Mouse (Mus musculus): ENCODE data around the gene Sgip1. TPM values are rescaled to one million over a fixed set of nuclear protein-coding genes. Genes with fewer than 3 reads are reported as not detected.

Gene Sgip1
- polyA plus RNA-seq, 1 experiment: 0.10 TPM

DNA sequence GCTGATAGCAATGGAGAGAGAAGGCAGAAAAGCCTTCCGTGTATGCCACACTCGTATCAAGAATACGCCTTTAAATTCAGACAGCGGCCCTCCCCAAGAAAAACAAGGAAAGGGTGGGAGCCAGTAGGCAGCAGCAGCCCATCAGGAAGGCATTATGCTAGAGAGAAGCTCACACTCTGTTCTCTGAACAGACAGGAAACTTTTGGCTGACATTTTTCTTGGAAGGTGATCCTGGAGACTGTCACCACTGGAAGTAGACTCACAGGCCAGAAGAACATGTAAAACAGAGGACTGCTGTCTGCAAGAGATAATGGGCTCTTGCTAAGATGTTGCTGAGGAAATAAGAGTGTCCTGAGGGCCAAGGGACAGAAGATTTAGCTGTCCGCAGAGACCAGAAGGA is 158.6 kb downstream of the Sgip1 start:
- Histone ChIP-seq H3K79me2 (ENCODE audit: control insufficient read depth, insufficient read depth) (no peaks in the 10 kb centered on the region), H3K4me3 (no peak overlapping the region), H3K36me3 (ENCODE audit: control insufficient read depth, insufficient read depth) (no peaks in the 10 kb centered on the region), H3ac (ENCODE audit: control insufficient read depth, insufficient read length) (no peak overlapping the region), H3K27me3 (ENCODE audit: control insufficient read depth, insufficient read depth, insufficient read length) (no peaks in the 10 kb centered on the region), H3K4me2 (ENCODE audit: low read depth) (no peak overlapping the region)
- no peak for TF ChIP-seq E2F4 (IDR thresholded peaks at IDR 0.05; ENCODE audit: insufficient read depth)
- no peak for TF ChIP-seq USF1 (IDR thresholded peaks at IDR 0.05; ENCODE audit: low read depth)
- TF ChIP-seq TCF12 (IDR thresholded peaks at IDR 0.05; ENCODE audit: insufficient read depth, poor library complexity, severe bottlenecking): no peak
- TF ChIP-seq SRF (IDR thresholded peaks at IDR 0.05; ENCODE audit: control insufficient read depth, insufficient read length, low read depth): no peak
- no peak for TF ChIP-seq POLR2AphosphoS2 (IDR thresholded peaks at IDR 0.05; ENCODE audit: insufficient read length, low read depth)
- no peak for TF ChIP-seq CEBPB (IDR thresholded peaks at IDR 0.05; ENCODE audit: insufficient read depth, poor library complexity, severe bottlenecking)
- TF ChIP-seq MYOD1 (IDR thresholded peaks at IDR 0.05; ENCODE audit: control insufficient read depth in 1 of 3, insufficient read length in 2 of 3, low read depth in 2 of 3): no peak
- no peak for TF ChIP-seq REST (IDR thresholded peaks at IDR 0.05; ENCODE audit: insufficient read depth, insufficient read length)
- TF ChIP-seq TCF3 (IDR thresholded peaks at IDR 0.05; ENCODE audit: insufficient read length, low read depth): no peak
- no peak for TF ChIP-seq MYOG (IDR thresholded peaks at IDR 0.05; ENCODE audit: control insufficient read depth in 1 of 3, insufficient read depth in 1 of 3, insufficient read length in 2 of 3, low read depth in 2 of 3)
- TF ChIP-seq POLR2A (IDR thresholded peaks at IDR 0.05; ENCODE audit: insufficient read length, low read depth): no peak
- TF ChIP-seq MAX (IDR thresholded peaks at IDR 0.05; ENCODE audit: low read depth): no peak

DNA sequence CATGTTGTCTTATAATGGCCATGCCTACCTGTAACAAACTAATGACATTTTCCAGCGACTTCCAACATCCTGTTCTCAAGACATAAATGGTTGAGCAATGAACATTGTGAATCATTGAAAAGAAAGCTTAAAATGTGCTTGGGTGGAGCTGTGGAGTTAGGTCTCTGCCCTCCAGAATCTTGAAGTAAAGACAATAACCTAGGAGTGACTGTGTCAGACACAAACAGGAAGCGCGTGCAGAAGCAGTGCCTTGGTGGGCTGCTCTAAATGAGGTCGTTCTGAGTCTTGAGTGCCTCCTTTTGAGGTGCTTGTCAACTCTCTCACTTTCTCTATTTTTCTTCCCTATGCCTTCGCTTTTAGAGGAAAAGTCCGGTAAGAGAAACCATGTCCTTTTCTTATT is 159.1 kb downstream of the Sgip1 start:
- TF ChIP-seq MAX (IDR thresholded peaks at IDR 0.05; ENCODE audit: low read depth): no peak
- no peak for TF ChIP-seq POLR2A (IDR thresholded peaks at IDR 0.05; ENCODE audit: insufficient read length, low read depth)
- no peak for TF ChIP-seq MYOD1 (IDR thresholded peaks at IDR 0.05; ENCODE audit: control insufficient read depth in 1 of 3, insufficient read length in 2 of 3, low read depth in 2 of 3)
- TF ChIP-seq TCF3 (IDR thresholded peaks at IDR 0.05; ENCODE audit: insufficient read length, low read depth): no peak
- Histone ChIP-seq H3K27me3 (ENCODE audit: control insufficient read depth, insufficient read depth, insufficient read length) (no peaks in the 10 kb centered on the region), H3ac (ENCODE audit: control insufficient read depth, insufficient read length) (no peak overlapping the region), H3K4me3 (no peak overlapping the region), H3K4me2 (ENCODE audit: low read depth) (no peak overlapping the region), H3K36me3 (ENCODE audit: control insufficient read depth, insufficient read depth) (no peaks in the 10 kb centered on the region), H3K79me2 (ENCODE audit: control insufficient read depth, insufficient read depth) (no peaks in the 10 kb centered on the region)

DNA sequence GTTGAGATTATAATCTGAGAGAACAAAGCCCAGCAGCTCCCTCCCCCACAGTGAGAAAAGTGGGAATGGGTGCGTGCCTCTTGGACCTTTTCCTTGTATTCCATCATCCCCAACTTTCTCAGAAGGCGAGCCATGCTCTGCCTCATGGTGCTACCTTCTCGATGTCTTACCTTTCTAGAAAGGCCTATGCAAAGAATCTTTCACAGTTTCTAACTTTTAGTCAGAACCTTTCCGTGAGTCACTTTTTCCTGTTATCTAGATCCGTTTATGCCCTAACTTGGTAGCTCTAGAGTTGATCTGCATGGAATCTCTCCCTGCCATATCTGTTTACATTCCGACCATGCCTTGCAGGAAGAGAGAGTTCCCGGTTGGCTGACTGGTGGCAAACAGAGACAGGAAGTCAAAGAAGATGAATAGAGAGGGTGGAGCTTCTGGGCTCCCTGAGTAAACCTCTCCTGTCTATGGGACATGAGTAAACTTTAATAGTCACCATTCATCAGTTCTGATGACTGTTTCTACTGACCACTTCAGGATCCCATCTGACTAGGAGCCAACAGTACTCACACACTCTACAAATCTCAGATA is 166.8 kb downstream of the Sgip1 start:
- Histone ChIP-seq H3K36me3 (ENCODE audit: control insufficient read depth, insufficient read depth) (no peaks in the 10 kb centered on the region), H3K4me2 (ENCODE audit: low read depth) (no peak overlapping the region), H3K79me2 (ENCODE audit: control insufficient read depth, insufficient read depth) (no peaks in the 10 kb centered on the region), H3K27me3 (ENCODE audit: control insufficient read depth, insufficient read depth, insufficient read length) (no peaks in the 10 kb centered on the region), H3K4me3 (no peak overlapping the region), H3ac (ENCODE audit: control insufficient read depth, insufficient read length) (no peak overlapping the region)
- TF ChIP-seq REST (IDR thresholded peaks at IDR 0.05; ENCODE audit: insufficient read depth, insufficient read length) (no peak), USF1 (IDR thresholded peaks at IDR 0.05; ENCODE audit: low read depth) (no peak), TCF3 (IDR thresholded peaks at IDR 0.05; ENCODE audit: insufficient read length, low read depth) (no peak), SRF (IDR thresholded peaks at IDR 0.05; ENCODE audit: control insufficient read depth, insufficient read length, low read depth) (no peak), TCF12 (IDR thresholded peaks at IDR 0.05; ENCODE audit: insufficient read depth, poor library complexity, severe bottlenecking) (no peak), POLR2A (IDR thresholded peaks at IDR 0.05; ENCODE audit: insufficient read length, low read depth) (no peak), MYOD1 (IDR thresholded peaks at IDR 0.05; ENCODE audit: control insufficient read depth in 1 of 3, insufficient read length in 2 of 3, low read depth in 2 of 3) (no peak), MAX (IDR thresholded peaks at IDR 0.05; ENCODE audit: low read depth) (no peak), MYOG (IDR thresholded peaks at IDR 0.05; ENCODE audit: control insufficient read depth in 1 of 3, insufficient read depth in 1 of 3, insufficient read length in 2 of 3, low read depth in 2 of 3) (no peak), POLR2AphosphoS2 (IDR thresholded peaks at IDR 0.05; ENCODE audit: insufficient read length, low read depth) (no peak), CEBPB (IDR thresholded peaks at IDR 0.05; ENCODE audit: insufficient read depth, poor library complexity, severe bottlenecking) (no peak), E2F4 (IDR thresholded peaks at IDR 0.05; ENCODE audit: insufficient read depth) (no peak)

DNA sequence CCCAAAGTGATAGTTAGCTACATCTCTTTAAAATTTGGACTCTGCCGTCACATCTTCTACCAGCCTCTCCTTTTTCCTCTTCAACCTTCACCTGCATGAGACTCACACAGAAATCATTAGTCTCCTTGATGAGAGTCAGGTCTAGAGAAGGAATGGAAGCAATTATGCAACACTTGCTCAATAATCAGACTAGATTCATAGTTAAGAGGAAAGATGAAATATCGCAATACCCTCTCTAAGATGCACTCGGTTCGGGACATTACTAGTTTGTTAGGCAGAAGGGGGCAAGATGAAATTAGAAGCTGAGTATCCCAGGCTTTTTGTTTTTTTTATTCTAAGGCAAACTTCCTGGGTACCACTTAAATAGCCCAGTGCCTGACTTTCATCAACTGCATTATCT is 169.1 kb downstream of the Sgip1 start:
- Histone ChIP-seq H3ac (ENCODE audit: control insufficient read depth, insufficient read length) (no peak overlapping the region), H3K27me3 (ENCODE audit: control insufficient read depth, insufficient read depth, insufficient read length) (no peaks in the 10 kb centered on the region), H3K79me2 (ENCODE audit: control insufficient read depth, insufficient read depth) (no peaks in the 10 kb centered on the region), H3K4me2 (ENCODE audit: low read depth) (no peak overlapping the region), H3K36me3 (ENCODE audit: control insufficient read depth, insufficient read depth) (no peaks in the 10 kb centered on the region), H3K4me3 (no peak overlapping the region)
- TF ChIP-seq SRF (IDR thresholded peaks at IDR 0.05; ENCODE audit: control insufficient read depth, insufficient read length, low read depth) (no peak), CEBPB (IDR thresholded peaks at IDR 0.05; ENCODE audit: insufficient read depth, poor library complexity, severe bottlenecking) (no peak), MYOD1 (IDR thresholded peaks at IDR 0.05; ENCODE audit: control insufficient read depth in 1 of 3, insufficient read length in 2 of 3, low read depth in 2 of 3) (no peak), POLR2AphosphoS2 (IDR thresholded peaks at IDR 0.05; ENCODE audit: insufficient read length, low read depth) (no peak), MYOG (IDR thresholded peaks at IDR 0.05; ENCODE audit: control insufficient read depth in 1 of 3, insufficient read depth in 1 of 3, insufficient read length in 2 of 3, low read depth in 2 of 3) (no peak), TCF3 (IDR thresholded peaks at IDR 0.05; ENCODE audit: insufficient read length, low read depth) (no peak), POLR2A (IDR thresholded peaks at IDR 0.05; ENCODE audit: insufficient read length, low read depth) (no peak), USF1 (IDR thresholded peaks at IDR 0.05; ENCODE audit: low read depth) (no peak), MAX (IDR thresholded peaks at IDR 0.05; ENCODE audit: low read depth) (no peak), REST (IDR thresholded peaks at IDR 0.05; ENCODE audit: insufficient read depth, insufficient read length) (no peak), TCF12 (IDR thresholded peaks at IDR 0.05; ENCODE audit: insufficient read depth, poor library complexity, severe bottlenecking) (no peak), E2F4 (IDR thresholded peaks at IDR 0.05; ENCODE audit: insufficient read depth) (no peak)

DNA sequence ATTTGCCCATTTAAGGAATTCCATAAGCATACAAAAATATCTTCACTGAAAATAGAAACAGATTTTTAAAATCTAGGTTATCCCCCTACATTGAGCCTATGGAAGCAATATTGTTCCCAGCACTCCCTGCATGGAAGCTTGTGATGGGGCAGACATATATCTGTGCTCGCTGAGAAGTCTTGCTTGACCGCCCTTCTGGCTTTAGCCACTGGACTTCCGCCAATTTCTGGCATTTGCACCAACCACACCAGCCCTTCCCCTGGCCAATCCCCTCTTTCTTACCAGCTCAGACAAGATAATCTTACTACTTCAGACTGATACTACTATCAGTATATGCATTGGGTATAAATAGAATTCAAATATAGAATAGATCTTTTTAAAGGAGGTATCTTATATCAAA is 172.1 kb downstream of the Sgip1 start:
- Histone ChIP-seq H3ac (ENCODE audit: control insufficient read depth, insufficient read length) (no peak overlapping the region), H3K79me2 (ENCODE audit: control insufficient read depth, insufficient read depth) (no peaks in the 10 kb centered on the region), H3K36me3 (ENCODE audit: control insufficient read depth, insufficient read depth) (no peaks in the 10 kb centered on the region), H3K4me2 (ENCODE audit: low read depth) (no peak overlapping the region), H3K4me3 (no peak overlapping the region), H3K27me3 (ENCODE audit: control insufficient read depth, insufficient read depth, insufficient read length) (no peaks in the 10 kb centered on the region)
- no peak for TF ChIP-seq TCF3 (IDR thresholded peaks at IDR 0.05; ENCODE audit: insufficient read length, low read depth)
- TF ChIP-seq MYOD1 (IDR thresholded peaks at IDR 0.05; ENCODE audit: control insufficient read depth in 1 of 3, insufficient read length in 2 of 3, low read depth in 2 of 3): no peak
- no peak for TF ChIP-seq REST (IDR thresholded peaks at IDR 0.05; ENCODE audit: insufficient read depth, insufficient read length)
- no peak for TF ChIP-seq POLR2AphosphoS2 (IDR thresholded peaks at IDR 0.05; ENCODE audit: insufficient read length, low read depth)
- no peak for TF ChIP-seq USF1 (IDR thresholded peaks at IDR 0.05; ENCODE audit: low read depth)
- no peak for TF ChIP-seq POLR2A (IDR thresholded peaks at IDR 0.05; ENCODE audit: insufficient read length, low read depth)
- no peak for TF ChIP-seq SRF (IDR thresholded peaks at IDR 0.05; ENCODE audit: control insufficient read depth, insufficient read length, low read depth)
- no peak for TF ChIP-seq E2F4 (IDR thresholded peaks at IDR 0.05; ENCODE audit: insufficient read depth)
- TF ChIP-seq CEBPB (IDR thresholded peaks at IDR 0.05; ENCODE audit: insufficient read depth, poor library complexity, severe bottlenecking): no peak
- TF ChIP-seq MYOG (IDR thresholded peaks at IDR 0.05; ENCODE audit: control insufficient read depth in 1 of 3, insufficient read depth in 1 of 3, insufficient read length in 2 of 3, low read depth in 2 of 3): no peak
- TF ChIP-seq MAX (IDR thresholded peaks at IDR 0.05; ENCODE audit: low read depth): no peak
- TF ChIP-seq TCF12 (IDR thresholded peaks at IDR 0.05; ENCODE audit: insufficient read depth, poor library complexity, severe bottlenecking): no peak

Data from myocyte (in vitro differentiated cells).